Mouse (Mus musculus) frontal cortex, postnatal 10 days (tissue): ENCODE data around the gene Ptprd.

ENCODE experiments used
- DNase-seq, 2 experiments: peaks; one replicate each; pipeline ENCODE4 v3.0.0; 2022; ENCODE audit warnings: low spot score in 2 of 2, mixed read lengths in 1 of 2

Ptprd gene

DNA sequence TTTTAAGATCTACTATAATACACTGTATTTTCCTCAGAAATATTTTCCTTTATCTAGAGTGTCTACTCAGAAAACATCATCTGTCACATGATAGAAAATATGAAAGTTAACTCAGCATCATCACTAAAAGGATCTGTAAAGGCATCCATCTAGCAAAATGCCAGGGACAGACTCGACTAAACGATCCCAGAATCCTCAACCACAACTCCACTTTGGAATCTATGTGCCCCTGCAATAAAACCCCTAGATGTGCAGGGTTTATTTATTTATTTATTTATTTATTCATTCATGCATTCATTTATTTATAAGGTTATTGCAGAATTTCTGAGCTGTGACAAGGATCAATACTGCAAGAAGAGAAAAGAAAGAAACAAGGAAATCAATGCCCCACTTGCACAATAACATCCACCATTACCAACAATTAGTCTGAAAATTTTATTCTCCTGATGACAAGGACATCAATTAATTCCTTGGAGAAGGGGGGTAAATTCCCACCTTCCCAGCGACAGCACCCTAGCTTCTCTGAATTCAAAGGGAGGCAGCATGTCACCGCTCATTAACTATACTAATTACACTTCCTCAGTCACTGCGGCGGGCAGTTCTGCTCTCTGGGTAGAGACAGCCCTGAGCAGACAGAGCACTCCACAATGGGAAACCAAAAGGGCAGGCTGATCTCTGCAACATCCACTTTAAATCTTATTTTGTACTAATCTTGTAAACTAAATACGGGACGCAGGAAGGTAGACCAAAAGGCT lies 2186.0 kb downstream of the Ptprd start:
- DNase-seq = no peak

DNA sequence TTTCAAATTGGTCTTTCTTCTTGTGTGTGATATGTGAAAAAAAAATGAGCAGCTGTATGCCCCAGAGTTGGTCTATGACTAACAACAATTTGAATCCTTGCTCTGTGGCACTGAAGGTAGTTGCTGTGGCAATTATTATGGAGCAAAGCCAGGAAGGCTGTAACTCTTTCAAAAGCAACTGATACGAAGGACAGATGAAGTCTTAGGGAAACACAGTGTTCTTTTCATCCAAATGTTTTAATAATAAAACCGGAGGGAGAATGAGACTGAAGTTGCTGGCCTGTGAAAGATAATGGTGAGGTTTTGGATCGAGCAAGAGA lies 2187.3 kb downstream of the Ptprd start:
- DNase-seq = no peak

GRCm38 (mm10) chr4:76023756-76024501 lies 2187.8 kb downstream of the Ptprd start:
- no peak for DNase-seq

GRCm38 (mm10) chr4:76021670-76022069 lies 2190.1 kb downstream of the Ptprd start:
- no peak for DNase-seq

- DNase-seq = no peak
Measured at GRCm38 (mm10) chr4:76015026-76015425, 2196.7 kb downstream of the Ptprd start.

- DNase-seq = no peak
Measured at GRCm38 (mm10) chr4:76014151-76014840, 2197.5 kb downstream of the Ptprd start.

DNA sequence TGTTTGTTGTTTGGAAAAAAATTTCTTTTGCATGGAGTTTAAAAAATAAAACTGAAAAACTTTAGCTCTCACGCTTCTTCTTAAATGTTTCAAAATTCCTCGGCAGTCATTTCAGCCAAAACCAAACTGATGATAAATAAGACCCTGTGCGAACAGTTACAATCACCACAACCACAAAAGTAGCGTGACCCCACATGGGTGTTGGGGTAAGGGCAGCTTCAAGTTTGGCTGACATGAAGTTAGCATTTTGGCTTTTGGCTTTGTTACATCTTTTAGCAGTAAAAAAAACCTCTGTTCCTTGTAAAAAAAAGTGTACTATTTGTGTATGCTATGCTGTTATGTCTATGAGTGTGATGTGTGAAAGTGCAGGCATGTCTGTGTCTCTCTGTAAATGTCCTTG lies 2203.2 kb downstream of the Ptprd start:
- no peak for DNase-seq

GRCm38 (mm10) chr4:76007219-76007618 lies 2204.5 kb downstream of the Ptprd start:
- no peak for DNase-seq

- no peak for DNase-seq
Measured at GRCm38 (mm10) chr4:76006717-76007116, 2205.0 kb downstream of the Ptprd start.

GRCm38 (mm10) chr4:76004161-76004560 lies 2207.6 kb downstream of the Ptprd start:
- DNase-seq = no peak

DNA sequence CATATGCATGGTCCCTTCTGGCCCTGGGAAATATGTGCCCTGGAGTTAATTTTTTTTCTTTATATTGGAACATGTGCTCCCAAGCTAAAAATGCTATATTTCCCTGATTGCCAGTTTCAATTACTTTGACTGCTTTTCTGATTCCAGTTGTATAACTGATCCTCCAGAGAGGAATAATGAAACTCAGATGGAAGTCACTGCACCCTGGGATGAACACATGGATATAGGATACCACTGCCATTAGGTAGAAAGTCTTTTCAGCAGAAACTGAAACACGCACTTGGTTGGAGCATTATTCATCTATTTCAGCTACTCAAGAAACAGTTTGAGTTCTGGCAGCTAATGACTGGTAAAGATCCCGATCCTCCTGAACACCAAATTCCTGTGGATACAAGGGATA lies 2211.5 kb downstream of the Ptprd start:
- DNase-seq = no peak

DNA sequence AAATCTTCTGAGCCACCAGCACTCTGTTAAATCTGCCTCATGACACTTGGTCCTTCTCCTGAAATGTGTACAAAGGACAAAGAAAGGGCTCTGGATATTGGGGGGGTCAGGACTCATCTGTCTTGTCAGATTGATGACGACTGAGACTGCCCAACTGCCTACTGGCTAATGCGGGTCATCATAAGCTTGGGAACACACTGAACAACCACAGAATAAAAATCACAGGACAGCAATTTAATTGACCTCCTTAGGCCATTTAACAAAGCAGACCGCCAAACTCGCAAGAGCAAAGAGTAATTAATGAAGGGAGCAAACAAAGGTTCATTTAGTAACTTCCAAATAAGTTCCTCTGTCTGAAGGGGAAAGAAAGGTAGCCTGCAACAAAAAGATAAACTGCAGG lies 2215.9 kb downstream of the Ptprd start:
- no peak for DNase-seq

GRCm38 (mm10) chr4:75994576-75994975 lies 2217.2 kb downstream of the Ptprd start:
- no peak for DNase-seq

DNA sequence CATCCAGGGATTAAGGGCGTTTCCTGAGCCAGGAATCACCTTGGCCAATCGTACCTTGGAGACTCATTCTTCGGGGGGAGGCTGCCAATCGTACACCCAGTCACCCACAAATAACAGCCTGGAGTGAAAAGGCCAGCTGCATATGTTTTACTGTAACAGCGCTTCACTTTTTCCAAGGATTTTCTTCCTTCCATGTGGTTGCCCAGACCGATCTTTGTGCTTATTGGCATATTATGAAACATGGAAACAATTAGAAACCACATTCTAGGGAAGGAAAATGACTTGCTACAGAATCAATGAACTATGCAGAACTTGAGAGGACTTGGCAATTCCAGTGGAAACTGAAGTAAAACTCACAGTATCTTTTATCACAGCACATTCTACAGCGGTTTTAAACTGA lies 2218.7 kb downstream of the Ptprd start:
- DNase-seq = no peak

GRCm38 (mm10) chr4:75991621-75992245 lies 2220.0 kb downstream of the Ptprd start:
- no peak for DNase-seq

GRCm38 (mm10) chr4:75974728-75975127 lies 2237.0 kb downstream of the Ptprd start:
- no peak for DNase-seq

DNA sequence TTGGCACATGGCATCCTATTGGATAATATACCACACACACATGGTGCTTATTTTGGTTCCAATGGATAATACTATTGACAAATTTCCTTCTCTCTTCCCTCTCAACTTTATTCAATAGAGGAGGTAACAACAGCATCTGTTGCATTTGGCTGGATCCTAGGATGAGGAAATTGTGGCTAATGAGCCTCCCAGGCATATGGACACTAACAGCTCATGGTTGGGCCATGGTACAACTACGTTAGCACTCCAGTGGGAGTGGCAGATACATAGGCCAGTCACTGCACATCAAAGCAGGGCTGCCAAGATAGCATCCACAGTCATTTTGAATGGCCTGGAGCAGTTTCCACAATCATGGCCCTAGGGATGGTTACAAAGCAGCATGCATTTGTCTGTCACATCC lies 2238.4 kb downstream of the Ptprd start:
- DNase-seq = no peak

DNA sequence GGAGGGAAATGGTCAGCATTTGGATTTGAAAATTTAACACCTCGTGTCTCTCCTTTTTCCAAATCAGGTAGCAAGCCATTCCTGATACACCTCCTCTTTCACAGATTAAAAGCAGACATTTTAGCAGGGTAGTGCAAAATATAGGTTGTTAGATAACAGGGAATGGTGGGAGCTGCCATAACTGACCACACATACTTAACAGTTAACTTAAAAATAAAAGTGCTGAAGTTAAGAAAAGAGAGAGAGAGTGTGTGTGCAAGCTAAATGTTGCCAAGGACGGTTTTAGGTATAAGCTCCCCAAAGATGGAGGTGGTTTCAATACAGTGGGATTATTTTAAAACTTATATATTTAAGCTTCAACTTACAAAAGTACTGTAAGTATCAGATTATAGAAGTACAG lies 2241.8 kb downstream of the Ptprd start:
- no peak for DNase-seq

DNA sequence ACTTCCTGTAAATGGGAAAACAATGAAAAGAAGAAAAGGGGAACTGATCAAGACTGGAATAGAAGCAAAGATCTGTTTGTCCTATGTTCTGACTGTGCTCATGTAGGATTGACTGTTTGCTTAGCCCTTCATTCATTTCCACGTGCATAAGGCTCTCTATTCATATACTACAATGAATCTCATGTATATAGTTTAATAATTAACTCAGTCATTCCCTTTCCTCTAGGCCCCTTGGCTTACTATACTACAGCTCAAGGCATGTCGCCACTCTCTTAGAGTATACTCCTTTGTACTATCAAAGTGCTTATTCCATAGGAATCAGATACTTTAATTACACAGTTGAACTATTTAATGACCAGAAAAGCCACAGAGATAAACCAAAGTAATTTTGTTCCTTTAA lies 2243.1 kb downstream of the Ptprd start:
- no peak for DNase-seq

- no peak for DNase-seq
Measured at GRCm38 (mm10) chr4:75965810-75966209, 2246.0 kb downstream of the Ptprd start.

GRCm38 (mm10) chr4:75962916-75963315 lies 2248.8 kb downstream of the Ptprd start:
- DNase-seq = no peak

- no peak for DNase-seq
Measured at GRCm38 (mm10) chr4:75961865-75962264, 2249.9 kb downstream of the Ptprd start.
